Mouse (Mus musculus) hematopoietic stem cell, adult 5-6 weeks (primary cell): ENCODE data around the gene Calhm3. TPM values are rescaled to one million over a fixed set of nuclear protein-coding genes. Genes with fewer than 3 reads are reported as not detected.

Source experiments
- ATAC-seq, 2 experiments: fragments of 125-278 bp in 1 of 2; replicated peaks in 1 of 2; 2 replicates each; pipeline ENCODE4 v1.8.0; 2016 to 2017; ENCODE audit warnings: inconsistent platforms in 2 of 2, mild to moderate bottlenecking in 2 of 2, moderate number of reproducible peaks in 2 of 2, low read depth in 1 of 2, moderate TSS enrichment in 1 of 2; ENCODE audit not compliant: low FRiP score in 2 of 2, poor library complexity in 2 of 2, severe bottlenecking in 2 of 2, insufficient read depth in 1 of 2, low TSS enrichment in 1 of 2
- total RNA-seq: library from RNA; stranded (forward); fragments of 172-1452, 232-1000 nt; gene quantifications from 2 replicates; pipeline ENCODE4 v1.2.3, GENCODE M21; 2017

Gene Calhm3
- total RNA-seq, 1 experiment from 2014 or later: not detected

DNA sequence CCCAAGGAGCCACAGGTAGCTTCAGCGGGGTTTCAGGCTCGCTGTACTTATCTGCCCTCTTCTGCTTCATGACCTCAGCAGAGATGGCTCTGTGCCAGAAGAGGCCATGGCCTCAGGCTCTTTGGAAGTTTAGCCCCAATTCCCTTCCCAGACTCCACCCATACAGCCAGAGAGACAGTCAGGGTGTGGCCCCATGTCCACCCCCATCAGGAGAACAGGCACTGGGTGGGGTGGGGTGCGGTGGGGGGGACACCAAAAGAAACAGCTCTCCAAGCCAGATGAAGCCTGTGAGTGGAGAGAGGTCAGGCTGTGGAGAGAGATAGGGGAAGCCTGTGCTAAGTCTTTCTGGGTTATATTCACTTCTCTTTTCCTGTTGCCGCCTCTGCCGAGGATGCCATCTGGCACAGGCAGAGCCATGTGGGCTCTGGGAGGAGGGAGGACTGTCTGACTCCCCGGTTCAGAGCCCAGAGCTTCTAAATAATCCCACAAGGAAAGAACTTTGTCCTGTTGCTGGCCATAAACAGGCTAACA lies 20.4 kb downstream of the Calhm3 start:
- peak; percentile 12 to 50; a peak in 3 of 4 replicates for ATAC-seq

DNA sequence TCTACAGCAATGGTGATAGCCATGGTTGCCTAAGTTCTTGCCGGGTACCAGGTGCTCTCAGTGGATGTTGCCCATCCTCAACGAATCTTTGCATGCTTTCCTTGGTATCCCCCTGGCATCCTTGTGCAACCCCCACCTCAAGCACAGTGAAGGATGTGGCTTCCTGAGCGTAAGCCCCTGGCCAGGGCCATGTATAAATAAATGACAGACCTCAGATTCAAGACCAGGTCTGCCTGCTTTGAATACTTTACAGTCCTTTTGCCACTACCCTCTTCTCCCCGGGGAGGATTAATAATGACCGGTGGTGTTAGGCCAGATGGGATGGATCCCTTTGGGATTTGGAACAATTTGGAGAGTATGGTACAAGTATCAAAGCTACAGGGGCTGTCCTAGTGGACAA lies 21.4 kb downstream of the Calhm3 start:
- ATAC-seq: no peak

DNA sequence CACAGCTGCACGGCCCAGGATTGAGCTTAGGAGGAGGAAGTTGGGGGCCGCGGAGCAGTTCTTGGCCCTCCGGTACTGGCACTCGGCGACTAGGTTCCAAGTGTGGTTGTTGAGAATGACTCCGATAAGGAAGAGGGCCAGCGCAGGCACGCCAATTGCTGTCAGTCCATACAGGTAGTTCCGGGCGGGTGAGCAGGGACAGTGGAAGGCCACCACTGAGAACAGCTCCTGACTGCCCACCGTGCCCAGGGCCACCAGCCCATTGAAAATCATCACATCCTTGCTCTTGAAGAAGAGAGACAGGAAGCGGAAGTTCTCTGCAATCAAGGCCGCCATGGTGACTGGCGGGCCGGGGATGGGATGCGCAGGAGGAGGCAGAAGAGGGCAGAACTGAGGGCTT lies 22.0 kb downstream of the Calhm3 start:
- no peak for ATAC-seq

DNA sequence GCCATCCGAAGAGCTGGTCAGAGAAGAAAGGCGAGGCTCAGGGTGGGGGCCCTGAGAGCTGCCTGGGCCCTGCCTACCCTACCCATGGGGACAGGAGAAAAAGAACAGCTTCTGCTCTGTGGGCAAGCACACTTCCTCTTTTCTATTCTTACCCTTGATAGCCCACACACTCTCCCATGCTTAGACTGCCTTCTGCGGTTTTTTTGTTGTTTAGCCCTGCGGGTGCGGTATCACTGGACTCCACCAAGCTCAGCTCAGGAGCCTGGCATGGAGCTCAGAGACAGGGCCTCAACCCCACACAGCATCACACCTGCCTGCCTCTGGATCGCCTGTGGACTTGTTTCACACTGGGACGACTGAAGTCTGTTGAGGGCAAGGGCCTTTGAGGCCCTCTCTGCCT lies 24.4 kb downstream of the Calhm3 start:
- ATAC-seq: peak; percentile 80 to 83

DNA sequence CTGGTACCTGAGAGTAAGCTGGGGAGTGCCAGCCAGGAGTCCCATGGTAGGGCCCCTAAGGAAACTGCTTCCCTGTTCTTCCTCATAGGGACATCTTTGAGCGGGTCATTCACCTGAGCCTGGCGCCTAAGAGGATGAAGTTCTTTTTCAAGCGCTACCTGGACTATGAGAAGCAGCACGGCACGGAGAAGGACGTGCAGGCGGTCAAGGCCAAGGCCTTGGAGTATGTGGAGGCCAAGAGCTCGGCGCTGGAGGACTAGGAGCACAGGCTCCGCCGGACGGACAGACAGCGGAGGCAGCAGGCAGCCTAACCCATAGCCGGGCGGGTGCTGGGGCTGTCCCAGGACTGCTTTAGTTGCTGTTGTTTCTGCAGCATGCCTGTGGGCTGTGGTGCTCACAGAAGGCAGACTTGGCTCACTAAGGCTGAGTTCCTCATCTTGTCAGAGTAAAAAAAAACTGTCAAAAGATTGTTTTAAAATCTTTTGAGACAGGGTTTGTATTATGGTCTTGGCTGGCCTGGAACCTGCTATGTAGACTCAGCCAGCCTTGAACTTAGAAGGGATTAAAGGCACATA lies 26.9 kb downstream of the Calhm3 start:
- no peak for ATAC-seq

DNA sequence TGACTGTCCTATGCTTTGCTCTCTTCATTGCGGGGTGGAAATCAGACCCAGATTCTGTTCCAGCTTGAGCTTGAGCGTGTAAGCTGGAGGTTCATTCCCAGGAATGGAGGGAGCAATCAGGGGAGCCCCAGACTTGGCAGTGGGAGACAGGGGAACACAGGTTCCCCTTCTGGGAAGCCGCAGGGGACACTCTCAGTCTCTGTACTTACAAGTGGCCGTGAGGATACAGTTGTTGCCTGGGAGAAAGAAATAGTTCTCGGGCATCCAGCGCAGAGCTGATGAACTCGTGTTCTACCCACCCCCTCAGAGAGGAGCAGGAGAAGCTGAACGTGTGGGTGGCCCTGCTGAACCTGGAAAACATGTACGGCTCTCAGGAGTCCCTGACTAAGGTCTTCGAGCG lies 28.7 kb downstream of the Calhm3 start:
- ATAC-seq: no peak

DNA sequence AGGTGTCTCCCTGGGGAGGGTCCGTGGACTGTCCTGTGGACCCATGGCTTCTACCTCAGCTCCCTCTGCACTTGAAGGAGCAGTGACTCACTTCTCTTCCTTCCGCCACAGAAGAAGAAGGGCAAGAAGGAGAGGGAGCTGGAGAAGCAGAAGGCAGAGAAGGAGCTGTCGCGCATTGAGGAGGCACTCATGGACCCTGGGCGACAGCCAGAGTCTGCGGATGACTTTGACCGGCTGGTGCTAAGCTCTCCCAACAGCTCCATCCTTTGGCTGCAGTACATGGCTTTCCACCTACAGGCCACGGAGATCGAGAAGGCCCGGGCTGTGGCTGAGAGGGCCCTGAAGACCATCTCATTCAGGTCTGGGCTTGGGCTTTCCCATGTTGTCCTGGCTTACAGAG lies 29.4 kb downstream of the Calhm3 start:
- ATAC-seq: no peak

DNA sequence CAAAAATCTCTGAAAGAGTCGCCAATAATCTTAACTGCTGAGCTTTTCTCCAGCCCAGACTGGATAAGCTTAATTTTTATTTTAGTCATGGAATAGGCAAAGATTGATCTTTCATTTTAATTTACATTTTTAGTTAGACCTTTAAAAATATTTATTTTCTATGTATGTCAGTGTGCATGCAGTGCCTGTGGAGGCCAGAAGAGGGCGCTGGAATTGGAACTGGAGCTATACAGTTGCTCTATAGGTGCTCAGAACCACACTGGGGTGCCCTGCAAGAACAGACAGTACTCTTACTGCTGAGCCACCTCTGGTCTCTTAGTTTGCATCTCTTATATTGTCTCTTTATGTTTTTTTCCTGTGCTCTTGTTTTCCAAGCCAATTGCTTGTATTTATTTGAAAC lies 34.8 kb downstream of the Calhm3 start:
- ATAC-seq: no peak

DNA sequence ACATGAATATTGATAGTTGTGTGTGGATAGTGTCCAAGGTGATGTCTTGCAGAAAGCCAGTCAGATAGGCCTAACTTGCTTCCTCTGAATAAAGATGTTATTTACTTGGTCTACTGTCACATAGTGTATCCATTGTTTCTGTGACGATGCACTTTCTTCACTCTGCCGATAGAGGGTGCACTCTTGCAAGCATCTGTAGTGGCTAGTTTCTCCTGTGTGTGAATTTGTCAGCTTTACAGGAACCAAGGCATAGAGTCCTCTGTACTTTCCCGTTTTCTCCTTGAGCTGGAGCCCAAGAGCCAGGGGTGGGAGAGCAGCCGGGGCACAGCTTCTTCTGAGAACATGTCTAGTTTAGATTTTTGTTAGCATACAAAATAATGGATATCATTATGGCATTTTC lies 36.5 kb downstream of the Calhm3 start:
- ATAC-seq: peak; percentile 54 to 60; a peak in 3 of 4 replicates

DNA sequence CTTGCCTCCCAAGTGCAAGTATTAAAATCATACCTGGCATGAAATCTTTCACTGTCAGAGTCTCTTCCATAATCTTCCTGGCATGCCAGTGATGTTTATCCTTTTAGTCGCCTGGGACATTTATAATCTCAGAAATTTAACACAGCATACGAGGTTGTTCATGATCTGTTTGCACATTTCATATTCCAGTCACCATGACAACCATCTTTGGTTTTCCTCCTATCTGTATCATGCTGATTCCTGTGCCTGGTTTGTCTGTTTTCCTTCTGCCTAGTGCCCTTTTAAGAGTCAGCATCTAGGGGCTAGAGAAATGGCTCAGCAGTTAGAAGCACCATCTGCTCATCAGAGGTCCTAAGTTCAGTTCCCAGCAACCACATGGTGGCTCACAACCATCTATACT lies 38.9 kb downstream of the Calhm3 start:
- ATAC-seq: no peak

DNA sequence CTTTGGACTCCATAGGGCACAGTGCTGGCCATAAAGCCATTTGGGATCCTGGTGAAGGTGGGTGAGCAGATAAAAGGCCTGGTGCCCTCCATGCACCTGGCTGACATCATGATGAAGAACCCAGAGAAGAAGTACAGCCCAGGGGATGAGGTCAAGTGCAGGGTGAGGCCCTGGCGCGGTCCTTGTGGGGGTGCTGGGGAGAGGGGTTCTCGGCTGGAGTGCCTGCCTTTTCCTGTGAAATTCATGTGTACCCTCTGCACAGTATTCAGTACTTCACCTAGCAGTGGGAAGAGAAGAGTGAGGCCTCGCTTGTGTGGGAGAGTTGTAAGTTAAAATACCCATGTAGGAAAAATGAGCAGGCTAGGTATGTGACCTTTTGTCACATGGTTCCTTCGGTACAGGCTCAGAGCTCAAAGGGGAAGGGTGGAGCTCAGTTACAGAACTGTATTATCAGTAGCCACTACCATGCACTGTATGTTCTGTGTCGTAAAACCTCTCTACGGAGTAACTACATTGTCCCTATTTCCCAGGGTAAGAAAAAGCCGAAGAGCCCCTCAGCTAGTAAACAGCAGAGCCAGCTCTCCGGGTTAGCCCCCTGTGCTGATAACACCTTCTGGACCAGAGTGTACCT lies 52.8 kb downstream of the Calhm3 start:
- no peak for ATAC-seq

Other genes starting within 250 kb of the Calhm3 start
- gene Ina, start 143.1 kb downstream of the Calhm3 start, total RNA-seq: not detected in 2 replicates
- 93.0 and 138 TPM in 2 replicates for gene Nt5c2, start 142.6 kb downstream of the Calhm3 start, total RNA-seq
- 19.8 and 20.0 TPM in 2 replicates for gene Pcgf6, start 106.9 kb downstream of the Calhm3 start, total RNA-seq
- gene Taf5, start 90.0 kb downstream of the Calhm3 start, total RNA-seq: 19.2 and 20.9 TPM in 2 replicates
- gene Usmg5, start 67.1 kb downstream of the Calhm3 start, total RNA-seq: 376 and 413 TPM in 2 replicates
- gene Pdcd11, start 67.0 kb downstream of the Calhm3 start, total RNA-seq: 20.9 and 24.7 TPM in 2 replicates
- gene Calhm2, start 19.5 kb downstream of the Calhm3 start, total RNA-seq: 16.1 and 18.8 TPM in 2 replicates
- not detected in 2 replicates for gene Calhm1, start 13.5 kb downstream of the Calhm3 start, total RNA-seq
- not detected in 2 replicates for gene Neurl1a, start 21.1 kb upstream of the Calhm3 start, total RNA-seq